Mouse (Mus musculus) cortical plate, adult 2 months (tissue): ENCODE results near the gene Foxp4.

ENCODE experiments used
- CTCF ChIP-seq: fragments of 200-500 bp; IDR thresholded peaks from 2 replicates; pipeline ENCODE4 v1.5.1; 2011; ENCODE audit warnings: mild to moderate bottlenecking, control low read depth, low read length; ENCODE audit not compliant: insufficient read depth; ENCODE audit errors: extremely low read depth
- POLR2A ChIP-seq: fragments of 200-500 bp; IDR thresholded peaks from 2 replicates; pipeline ENCODE4 v1.6.1; 2011; ENCODE audit warnings: mild to moderate bottlenecking, low read length, control low read depth; ENCODE audit not compliant: insufficient read depth; ENCODE audit errors: extremely low read depth

- TF ChIP-seq POLR2A (no peak), CTCF (no peak)
These were observed 61.0 kb downstream of the Foxp4 start for GRCm38 (mm10) chr17:47863437-47863836.
